Mouse (Mus musculus) heart, embryonic 13.5 days (tissue): Measurements from ENCODE around the gene Palmd. TPM values are rescaled to one million over a fixed set of nuclear protein-coding genes. Genes with fewer than 3 reads are reported as not detected.

ENCODE experiments used
- ATAC-seq: fragments of 200-750 bp; cut with Nextera tagmentation; 2 replicates; pipeline ENCODE4 v1.8.0; 2017; ENCODE audit warnings: moderate TSS enrichment; ENCODE audit not compliant: insufficient number of reproducible peaks, low FRiP score, low TSS enrichment; ENCODE audit errors: extremely low read depth
- H3K27ac ChIP-seq: fragments of 300-500 bp; sonication (generic); replicated peaks from 2 replicates; pipeline ENCODE4 v1.5.1; 2015; ENCODE audit warnings: moderate library complexity, mild to moderate bottlenecking, inconsistent platforms
- H3K27me3 ChIP-seq: fragments of 300-500 bp; sonication (generic); replicated peaks from 2 replicates; pipeline ENCODE4 v1.6.1; 2015; ENCODE audit warnings: mild to moderate bottlenecking, inconsistent platforms
- H3K36me3 ChIP-seq: fragments of 300-500 bp; sonication (generic); 2 replicates; pipeline ENCODE4 v1.6.1; 2015; ENCODE audit warnings: mild to moderate bottlenecking, inconsistent platforms
- H3K4me1 ChIP-seq: fragments of 300-500 bp; sonication (generic); 2 replicates; pipeline ENCODE4 v1.6.1; 2015; ENCODE audit warnings: inconsistent platforms
- H3K4me2 ChIP-seq: fragments of 300-500 bp; sonication (generic); 2 replicates; pipeline ENCODE4 v1.6.1; 2015; ENCODE audit warnings: inconsistent platforms, mild to moderate bottlenecking, moderate library complexity
- H3K4me3 ChIP-seq: fragments of 300-500 bp; sonication (generic); 2 replicates; pipeline ENCODE4 v1.5.1; 2015; ENCODE audit warnings: moderate library complexity, mild to moderate bottlenecking, inconsistent platforms
- H3K9ac ChIP-seq: fragments of 300-500 bp; sonication (generic); 2 replicates; pipeline ENCODE4 v1.6.1; 2015; ENCODE audit warnings: inconsistent platforms, mild to moderate bottlenecking, moderate library complexity
- H3K9me3 ChIP-seq: fragments of 300-500 bp; sonication (generic); 2 replicates; pipeline ENCODE4 v1.6.1; 2016; ENCODE audit warnings: inconsistent platforms
- WGBS: fragments of 180-500 bp; shearing (Covaris S2); methylation state at CpG from one replicate; pipeline ENCODE4 v1.1.7; 2015; ENCODE audit warnings: mixed read lengths; 5-methylcytosine and 5-hydroxymethylcytosine counted together
- polyA plus RNA-seq: library from polyadenylated mRNA; unstranded; fragments of >200 nt; fragmentation: Nextera tagmentation; extraction: Ambion mirVana; gene quantifications from 2 replicates; pipeline ENCODE4 v1.2.1, GENCODE M21; 2015

Gene Palmd
- polyA plus RNA-seq, 1 experiment from 2014 or later = 13.2 TPM

GRCm38 (mm10) chr3:116981811-116982575 lies 13.2 kb upstream of the Palmd start:
- Histone ChIP-seq H3K9me3 (peaks cover 6% of the 10 kb centered on the region; the same call in 1 of the 2 replicates), H3K27ac (no peak overlapping the region), H3K4me2 (no peak overlapping the region), H3K9ac (no peak overlapping the region), H3K27me3 (no peaks in the 10 kb centered on the region), H3K4me1 (0 out of 2 replicates have a peak, but pooled peaks cover 2% of the 10 kb centered on the region), H3K4me3 (no peak overlapping the region), H3K36me3 (no peaks in the 10 kb centered on the region)
- ATAC-seq = no peak
- 63% methylated on average over 9 of the region's 9 CpGs for WGBS

- ATAC-seq = no peak
- Histone ChIP-seq H3K4me2 (no peak overlapping the region), H3K9ac (no peak overlapping the region), H3K9me3 (no peaks in the 10 kb centered on the region), H3K27ac (no peak overlapping the region), H3K4me3 (no peak overlapping the region), H3K4me1 (peaks cover 11% of the 10 kb centered on the region; the same call in 1 of the 2 replicates), H3K27me3 (no peaks in the 10 kb centered on the region), H3K36me3 (no peaks in the 10 kb centered on the region)
- 76% methylated on average over 5 of the region's 5 CpGs for WGBS
Observed at GRCm38 (mm10) chr3:116969786-116970185, 999 bp upstream of the Palmd start.

DNA sequence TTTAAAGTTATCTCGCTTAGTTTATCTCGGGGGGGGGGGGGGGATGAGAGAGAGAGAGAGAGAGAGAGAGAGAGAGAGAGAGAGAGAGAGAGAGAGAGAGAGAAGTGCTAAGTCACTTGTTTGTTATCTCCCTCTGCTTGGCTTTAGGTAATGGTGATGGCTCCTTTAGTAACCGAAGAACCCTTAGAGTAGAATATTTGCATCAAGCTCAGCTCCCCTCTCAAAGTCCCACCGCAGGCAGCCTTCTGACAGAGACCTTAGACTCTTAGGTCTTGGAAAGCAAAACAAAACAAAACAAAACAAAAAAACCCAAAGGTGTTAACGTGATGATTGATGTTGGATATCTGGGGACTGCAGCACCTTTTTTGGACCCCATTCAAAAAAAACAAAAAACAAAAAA lies 216 bp upstream of the Palmd start:
- WGBS = 20% methylated on average over 3 of the region's 5 CpGs
- ATAC-seq = no peak
- H3K27ac ChIP-seq = peak overlapping the region; percentile 84; the same call in 1 of the 2 replicates
- H3K4me1 ChIP-seq = peaks cover 12% of the 10 kb centered on the region; the same call in 1 of the 2 replicates
- H3K36me3 ChIP-seq = no peaks in the 10 kb centered on the region
- H3K4me2 ChIP-seq = peak overlapping the region; percentile 76
- H3K4me3 ChIP-seq = peak overlapping the region; percentile 60
- peak overlapping the region; percentile 85 for H3K9ac ChIP-seq
- H3K27me3 ChIP-seq = no peaks in the 10 kb centered on the region
- no peaks in the 10 kb centered on the region for H3K9me3 ChIP-seq

DNA sequence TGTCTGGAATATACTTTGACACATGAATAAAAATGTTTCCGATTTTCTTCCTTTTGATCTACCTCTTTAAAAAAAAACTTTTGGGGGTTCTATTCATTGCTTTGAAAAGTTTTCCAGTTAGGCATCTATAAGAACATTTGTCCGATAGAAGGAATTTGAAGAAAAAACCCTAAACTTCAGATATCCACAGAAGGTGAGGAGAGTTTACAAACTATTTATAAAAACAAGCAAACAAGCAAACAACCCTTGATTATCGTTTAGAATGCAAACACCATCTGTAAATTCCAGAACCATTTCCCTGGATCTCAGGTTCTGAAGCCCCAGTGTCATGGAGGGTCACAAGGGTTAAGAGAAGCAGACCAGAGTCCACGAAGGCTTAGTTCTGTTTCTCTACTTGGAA lies 820 bp downstream of the Palmd start, which contains the start of gene 4930455H04Rik:
Gene 4930455H04Rik, plus strand, starts transcription at position 301 of the 400 bp plus-strand sequence.
- Histone ChIP-seq H3K4me1 (peaks cover 14% of the 10 kb centered on the region; the same call in 1 of the 2 replicates), H3K27ac (peak within 1 kb of the TSS; percentile 84), H3K4me3 (peak within 1 kb of the TSS; percentile 60), H3K36me3 (no peaks in the 10 kb centered on the region), H3K27me3 (no peaks in the 10 kb centered on the region), H3K9ac (peak within 1 kb of the TSS; percentile 85), H3K4me2 (peak within 1 kb of the TSS; percentile 76), H3K9me3 (no peaks in the 10 kb centered on the region)
- WGBS = 42% methylated on average over 4 of the region's 4 CpGs
- no peak for ATAC-seq

GRCm38 (mm10) chr3:116967436-116967835 lies 1.4 kb downstream of the Palmd start:
- H3K4me3 ChIP-seq = peak overlapping the region; percentile 60
- ATAC-seq = no peak
- H3K9ac ChIP-seq = peak overlapping the region; percentile 70
- no peaks in the 10 kb centered on the region for H3K27me3 ChIP-seq
- H3K27ac ChIP-seq = peak overlapping the region; percentile 74
- H3K4me1 ChIP-seq = peaks cover 14% of the 10 kb centered on the region; the same call in 1 of the 2 replicates
- no peaks in the 10 kb centered on the region for H3K9me3 ChIP-seq
- H3K36me3 ChIP-seq = no peaks in the 10 kb centered on the region
- H3K4me2 ChIP-seq = peak overlapping the region; percentile 76
- 71% methylated on average over 6 of the region's 6 CpGs for WGBS

DNA sequence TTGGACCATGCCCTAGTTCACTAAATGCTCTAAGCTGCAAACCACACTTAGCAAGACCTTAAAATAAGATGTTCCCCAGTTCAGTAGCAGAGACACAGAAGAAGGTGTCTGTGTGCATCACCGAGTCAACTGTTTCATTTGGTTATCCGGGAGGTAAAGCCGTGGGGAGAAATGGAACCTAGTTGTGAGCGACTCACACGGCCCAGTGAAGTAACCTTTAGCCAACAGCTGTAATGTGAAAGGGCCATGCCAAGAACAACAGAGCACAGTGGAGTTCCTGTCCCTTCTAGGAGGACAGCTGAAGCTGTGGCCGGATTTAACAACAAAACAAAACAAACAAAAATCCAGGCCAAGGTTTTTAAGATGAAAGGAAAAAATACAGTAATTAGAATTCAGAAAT lies 2.0 kb downstream of the Palmd start:
- Histone ChIP-seq H3K27ac (peak overlapping the region; percentile 74), H3K4me3 (peak overlapping the region; percentile 60), H3K9me3 (no peaks in the 10 kb centered on the region), H3K4me2 (peak overlapping the region; percentile 76), H3K4me1 (peaks cover 14% of the 10 kb centered on the region; the same call in 1 of the 2 replicates), H3K36me3 (no peaks in the 10 kb centered on the region), H3K27me3 (no peaks in the 10 kb centered on the region), H3K9ac (peak overlapping the region; percentile 70)
- 41% methylated on average over 6 of the region's 6 CpGs for WGBS
- ATAC-seq = no peak

- 18% methylated on average over 4 of the region's 4 CpGs for WGBS
- Histone ChIP-seq H3K9me3 (no peaks in the 10 kb centered on the region), H3K4me2 (peak overlapping the region; percentile 76), H3K27ac (peak overlapping the region; percentile 74), H3K4me3 (peak overlapping the region; percentile 60), H3K4me1 (peaks cover 14% of the 10 kb centered on the region; the same call in 1 of the 2 replicates), H3K36me3 (no peaks in the 10 kb centered on the region), H3K9ac (no peak overlapping the region), H3K27me3 (no peaks in the 10 kb centered on the region)
- 0 out of 2 replicates have a peak, but pooled peaks have one; percentile 51 for ATAC-seq
Observed at GRCm38 (mm10) chr3:116966225-116966624, 2.6 kb downstream of the Palmd start.

GRCm38 (mm10) chr3:116964426-116964825 lies 4.4 kb downstream of the Palmd start:
- Histone ChIP-seq H3K4me3 (no peak overlapping the region), H3K9ac (no peak overlapping the region), H3K27ac (peak overlapping the region; percentile 61), H3K4me2 (peak overlapping the region; percentile 4; the same call in 1 of the 2 replicates), H3K36me3 (no peaks in the 10 kb centered on the region), H3K27me3 (no peaks in the 10 kb centered on the region), H3K4me1 (peaks cover 14% of the 10 kb centered on the region; the same call in 1 of the 2 replicates), H3K9me3 (no peaks in the 10 kb centered on the region)
- 74% methylated on average over 9 of the region's 9 CpGs for WGBS
- no peak for ATAC-seq

GRCm38 (mm10) chr3:116963213-116963612 lies 5.6 kb downstream of the Palmd start:
- H3K9me3 ChIP-seq = no peaks in the 10 kb centered on the region
- no peak overlapping the region for H3K9ac ChIP-seq
- peak overlapping the region; percentile 73 for H3K27ac ChIP-seq
- peaks cover 11% of the 10 kb centered on the region; the same call in 1 of the 2 replicates for H3K4me1 ChIP-seq
- no peaks in the 10 kb centered on the region for H3K36me3 ChIP-seq
- no peak for ATAC-seq
- 50% methylated on average over 4 of the region's 4 CpGs for WGBS
- H3K27me3 ChIP-seq = no peaks in the 10 kb centered on the region
- no peak overlapping the region for H3K4me2 ChIP-seq
- H3K4me3 ChIP-seq = no peak overlapping the region

- Histone ChIP-seq H3K27me3 (no peaks in the 10 kb centered on the region), H3K27ac (no peak overlapping the region), H3K4me2 (no peak overlapping the region), H3K36me3 (no peaks in the 10 kb centered on the region), H3K9ac (no peak overlapping the region), H3K4me1 (peaks cover 4% of the 10 kb centered on the region; the same call in 1 of the 2 replicates), H3K4me3 (no peak overlapping the region), H3K9me3 (no peaks in the 10 kb centered on the region)
- no peak for ATAC-seq
- WGBS = 78% methylated on average over 15 of the region's 15 CpGs
Observed at GRCm38 (mm10) chr3:116961354-116962142, 7.2 kb downstream of the Palmd start.

DNA sequence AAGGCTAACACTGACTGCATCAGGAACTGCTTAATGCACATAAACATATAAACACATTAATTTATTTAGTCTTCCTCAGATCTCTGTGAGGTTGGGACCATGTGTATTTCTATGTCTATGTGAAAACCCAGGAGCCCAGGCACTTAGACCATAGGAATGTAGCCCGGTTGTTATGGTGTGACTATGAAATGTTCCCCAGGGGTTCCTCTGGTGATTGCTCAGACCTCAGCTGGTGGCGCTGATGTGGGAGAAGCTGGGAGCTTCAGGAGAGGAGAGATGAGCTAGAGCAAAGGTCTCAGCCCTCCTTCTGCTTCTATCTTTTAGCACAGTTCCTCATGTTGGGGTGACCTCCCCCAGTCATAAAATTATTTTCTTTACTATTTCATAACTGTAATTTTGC lies 8.4 kb downstream of the Palmd start:
- H3K4me2 ChIP-seq = no peak overlapping the region
- ATAC-seq = no peak
- no peaks in the 10 kb centered on the region for H3K36me3 ChIP-seq
- H3K9me3 ChIP-seq = no peaks in the 10 kb centered on the region
- H3K4me1 ChIP-seq = 0 out of 2 replicates have a peak, but pooled peaks cover 3% of the 10 kb centered on the region
- no peaks in the 10 kb centered on the region for H3K27me3 ChIP-seq
- H3K4me3 ChIP-seq = no peak overlapping the region
- no peak overlapping the region for H3K9ac ChIP-seq
- WGBS = 78% methylated on average over 2 of the region's 2 CpGs
- H3K27ac ChIP-seq = no peak overlapping the region
